Mouse (Mus musculus): ENCODE data around the gene Wfdc10. TPM values are rescaled to one million over a fixed set of nuclear protein-coding genes. Genes with fewer than 3 reads are reported as not detected.
A peak's percentile ranks its signal among the peaks of the same experiment; 100 is the strongest.
"Not testable (repeated sequence)": the region's sequence is repeated elsewhere in the genome, so short reads cannot be mapped to it uniquely, and the experiment has no call there.

The Wfdc10 gene
- total RNA-seq (2021), result not detected

DNA sequence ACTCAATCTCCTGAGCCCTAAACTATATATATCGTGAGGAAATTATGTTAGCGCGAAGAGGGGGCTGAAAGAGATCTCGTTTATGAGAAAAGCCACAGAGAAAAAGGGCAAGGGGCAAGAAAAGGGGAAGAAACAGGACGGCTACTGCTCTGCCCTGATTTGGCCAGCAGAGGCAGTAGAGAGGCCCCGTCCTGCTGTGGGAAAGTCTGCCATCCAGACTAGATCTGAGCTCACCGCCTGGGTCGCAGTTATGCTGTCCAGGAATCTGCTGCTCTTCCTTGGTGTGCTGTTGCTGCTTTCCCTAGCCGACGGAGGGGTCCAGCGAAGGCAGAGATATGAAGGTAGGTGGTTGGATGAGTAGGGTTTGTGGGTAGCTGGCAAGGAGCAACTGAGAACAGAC, at the start of gene Wfdc10:
Gene Wfdc10, plus strand, starts transcription at position 189 of the 400 bp plus-strand sequence.
- no peak for DNase-seq (ENCODE audit: low spot score in 2 of 2)
- intact Hi-C loops (cut with DNase I), result no loop called here

DNA sequence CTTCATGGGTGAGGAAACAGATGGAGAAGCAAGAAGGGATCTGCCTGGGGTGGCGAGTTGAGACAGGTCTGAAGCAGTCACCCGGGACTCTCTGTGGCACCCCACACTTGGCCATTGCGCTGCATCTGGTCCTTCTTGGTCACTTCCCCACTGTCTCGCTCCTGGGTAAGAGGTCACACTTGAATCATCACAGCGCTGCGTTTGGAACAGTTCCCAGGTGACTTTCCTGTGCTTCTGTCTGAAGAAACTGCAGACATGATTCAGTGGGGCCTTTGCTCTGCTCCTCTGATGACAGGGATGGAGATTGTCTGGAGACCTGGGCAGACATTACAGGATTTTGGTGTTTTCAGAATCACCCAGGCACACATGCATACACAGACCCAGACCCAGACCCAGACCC, 47.1 kb upstream of the Wfdc10 start:
- intact Hi-C loops (cut with DNase I), result no loop called here
- no peak for DNase-seq (ENCODE audit: low spot score in 2 of 2)

DNA sequence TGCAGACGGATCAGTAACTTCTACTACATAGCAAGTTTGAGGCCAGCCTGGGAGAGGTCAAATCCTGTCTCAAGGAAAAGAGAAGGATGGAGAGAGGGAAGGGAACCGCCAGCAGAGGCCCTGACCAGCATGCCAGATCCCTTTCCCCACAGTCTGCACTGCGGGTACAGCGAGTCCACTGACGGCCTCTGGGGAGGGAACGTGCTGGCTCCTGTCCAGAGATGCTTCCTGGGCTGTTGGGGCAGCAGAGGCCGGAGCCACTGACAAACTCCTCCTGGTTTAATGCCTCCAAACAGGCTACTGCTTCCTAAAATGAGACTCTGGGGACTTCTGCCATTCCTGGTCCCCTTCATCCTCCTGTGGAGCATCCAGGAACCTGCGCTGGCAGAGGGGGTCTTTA, 42.4 kb upstream of the Wfdc10 start, which contains the start of the genes Wfdc6b and Wfdc8:
Gene Wfdc6b, plus strand, starts transcription at position 52 of the 400 bp plus-strand sequence.
Gene Wfdc8, minus strand, starts transcription at position 156 of the 400 bp plus-strand sequence.
- intact Hi-C loops (cut with DNase I); DNase-seq (ENCODE audit: low spot score in 2 of 2): not testable (repeated sequence)

DNA sequence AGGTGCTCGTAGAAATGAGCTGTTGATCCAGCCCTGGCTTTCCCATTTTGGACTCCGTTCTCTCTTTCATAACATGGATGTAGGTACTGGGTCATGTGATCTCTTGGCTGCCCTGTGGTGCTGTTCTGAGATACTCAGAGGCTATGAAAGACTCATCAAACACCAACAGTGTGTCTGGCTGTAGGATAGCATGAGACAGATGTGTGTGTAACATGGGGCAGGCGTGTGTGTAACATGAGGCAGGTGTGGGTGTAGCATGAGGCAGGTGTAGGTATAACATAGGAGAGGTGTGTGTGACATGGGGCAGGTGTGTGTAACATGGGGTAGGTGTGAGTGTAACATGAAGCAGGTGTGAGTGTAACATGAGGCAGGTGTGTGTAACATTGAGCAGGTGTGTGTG, 40.5 kb upstream of the Wfdc10 start:
- DNase-seq (ENCODE audit: low spot score in 2 of 2), result no peak
- intact Hi-C loops (cut with DNase I), result no loop called here

DNA sequence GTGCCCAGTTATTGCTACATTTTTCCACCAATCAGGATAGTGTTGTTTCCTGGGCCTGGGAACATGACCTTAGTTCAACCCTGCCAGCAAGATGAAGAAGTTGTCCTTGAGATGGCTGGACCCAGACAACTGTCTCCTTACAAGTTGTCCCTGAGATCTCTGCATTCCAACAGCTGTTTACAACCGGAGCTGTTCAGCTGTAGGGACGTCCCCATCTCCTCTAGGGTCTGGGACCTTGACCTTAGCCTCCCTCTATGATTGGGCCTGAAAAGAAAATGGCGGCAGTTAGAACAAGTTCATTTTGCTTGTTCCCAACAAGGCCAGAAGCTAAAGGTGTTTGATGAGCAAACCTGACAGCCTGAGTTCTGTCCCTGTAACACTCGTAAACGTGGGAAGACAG, 36.8 kb upstream of the Wfdc10 start:
- no peak for DNase-seq (ENCODE audit: low spot score in 2 of 2)
- intact Hi-C loops (cut with DNase I), result no loop called here

DNA sequence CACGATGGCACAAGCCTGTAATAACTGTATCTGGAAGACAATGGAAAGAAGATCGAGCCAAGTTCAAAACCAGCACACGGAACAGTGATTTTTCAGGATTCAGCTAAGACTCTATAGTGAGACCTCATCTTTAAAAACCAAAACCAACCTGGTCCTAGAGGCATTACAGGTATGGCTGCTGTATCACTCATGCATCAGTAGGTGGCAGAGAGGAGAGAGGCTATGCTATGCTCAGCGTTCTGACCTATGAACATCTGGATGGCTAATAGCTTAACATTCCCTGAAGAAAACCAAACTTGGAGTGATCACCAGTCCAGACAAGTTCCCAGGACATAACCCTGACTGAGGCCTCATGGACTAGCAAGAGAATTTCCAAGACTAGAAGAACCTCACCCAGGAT, 34.1 kb upstream of the Wfdc10 start:
- no peak for DNase-seq (ENCODE audit: low spot score in 2 of 2)
- intact Hi-C loops (cut with DNase I), result no loop called here

DNA sequence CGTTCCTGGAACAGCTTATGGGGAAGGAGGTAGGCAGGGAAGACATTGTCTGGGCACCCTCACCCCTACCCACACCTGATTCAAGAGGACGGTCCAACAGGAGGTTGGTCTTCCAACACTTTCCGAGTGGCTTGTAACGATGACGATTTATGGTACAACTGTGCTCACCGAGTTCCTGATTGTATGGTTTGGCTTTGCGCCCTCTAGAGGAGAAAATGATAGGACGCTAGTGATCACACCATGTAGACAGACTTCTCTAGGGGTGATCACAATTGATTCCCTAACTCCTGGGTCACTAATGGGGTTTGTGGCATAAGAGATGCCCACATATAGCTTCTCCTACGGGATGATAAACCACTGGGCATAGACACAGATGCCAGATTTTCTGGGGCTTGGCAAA, 20.6 kb upstream of the Wfdc10 start:
- intact Hi-C loops (cut with DNase I), result no loop called here
- no peak for DNase-seq (ENCODE audit: low spot score in 2 of 2)

DNA sequence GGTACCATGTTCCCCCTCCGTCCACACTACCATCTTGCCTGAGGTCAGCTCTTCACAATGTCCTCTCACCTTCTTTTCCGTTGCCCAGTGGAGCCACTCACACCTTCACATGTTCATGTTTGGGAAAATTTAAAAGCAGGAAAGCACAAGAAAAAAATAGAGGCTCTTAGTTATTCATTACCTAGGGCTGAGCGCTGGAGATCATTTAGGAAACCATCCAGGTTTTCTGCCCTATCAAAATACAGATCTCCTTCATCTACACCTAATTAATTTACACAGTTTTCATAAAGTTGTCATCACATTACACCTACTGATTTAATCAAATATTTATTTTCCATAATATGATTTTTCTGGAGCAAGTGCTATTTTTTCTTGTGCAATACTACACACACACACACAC, 17.1 kb upstream of the Wfdc10 start, which contains the start of gene Wfdc16:
Gene Wfdc16, minus strand, starts transcription at position 101 of the 400 bp plus-strand sequence.
- DNase-seq (ENCODE audit: low spot score in 2 of 2), result no peak
- intact Hi-C loops (cut with DNase I), result no loop called here

DNA sequence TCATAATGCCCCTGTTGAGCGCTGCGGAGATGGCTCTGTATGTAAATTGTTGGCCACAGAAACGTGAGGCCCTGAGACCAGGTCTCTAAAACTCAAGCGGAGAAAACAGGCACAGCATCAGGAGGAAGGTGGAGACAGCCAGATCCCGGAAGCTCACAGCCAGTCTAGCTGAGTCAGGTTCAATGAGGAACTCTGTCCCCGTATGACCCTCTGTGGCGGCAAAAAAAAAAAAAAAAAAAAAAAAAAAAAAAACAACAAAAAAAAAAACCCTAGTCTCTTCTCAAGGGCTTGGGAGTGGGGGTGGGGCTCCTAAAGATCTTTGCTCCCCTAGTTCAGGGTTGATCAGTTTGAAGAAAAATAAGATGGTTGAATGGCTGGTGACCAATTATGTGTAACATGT, 14.7 kb upstream of the Wfdc10 start:
- intact Hi-C loops (cut with DNase I), result no loop called here
- no peak for DNase-seq (ENCODE audit: low spot score in 2 of 2)

DNA sequence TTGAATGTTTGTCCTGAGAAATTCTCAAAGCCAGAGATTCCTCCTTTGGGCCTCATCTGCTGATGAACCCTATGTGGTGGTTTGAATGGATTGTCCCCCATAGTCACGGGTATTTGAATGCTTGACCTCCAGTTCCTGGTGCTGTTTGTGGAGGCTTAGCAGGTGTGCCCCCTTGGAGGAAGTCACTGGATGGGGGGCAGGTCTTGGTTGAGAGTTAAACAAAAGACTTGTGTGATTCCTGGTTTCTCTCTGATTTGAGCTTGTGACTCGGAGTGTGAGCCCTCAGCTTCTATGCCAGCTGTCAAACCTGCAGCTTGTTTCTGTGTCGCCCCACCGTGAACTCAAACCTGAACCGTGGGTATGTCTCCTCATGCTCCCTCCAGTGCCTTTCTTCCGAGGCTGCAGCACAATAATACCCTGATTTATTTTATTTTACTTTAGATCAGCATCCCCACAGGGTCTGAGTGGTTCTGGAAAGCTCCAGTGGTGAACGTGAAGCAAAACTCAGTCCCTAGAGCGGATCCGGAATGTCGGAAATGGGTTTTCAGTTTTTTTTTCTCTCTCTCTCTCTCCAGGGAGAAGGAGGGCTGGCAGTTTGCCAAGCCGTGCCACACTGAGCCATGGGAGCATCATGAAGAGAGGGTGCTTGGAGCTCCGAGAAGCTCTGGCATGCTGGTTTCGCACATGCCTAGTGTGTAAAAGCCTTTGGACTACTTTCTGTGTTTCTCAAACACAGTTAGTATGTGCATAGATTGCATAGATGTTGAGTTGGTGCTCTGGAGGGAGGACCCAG, 13.8 kb upstream of the Wfdc10 start:
- DNase-seq (ENCODE audit: low spot score in 2 of 2), result no peak
- intact Hi-C loops (cut with DNase I), result no loop called here

DNA sequence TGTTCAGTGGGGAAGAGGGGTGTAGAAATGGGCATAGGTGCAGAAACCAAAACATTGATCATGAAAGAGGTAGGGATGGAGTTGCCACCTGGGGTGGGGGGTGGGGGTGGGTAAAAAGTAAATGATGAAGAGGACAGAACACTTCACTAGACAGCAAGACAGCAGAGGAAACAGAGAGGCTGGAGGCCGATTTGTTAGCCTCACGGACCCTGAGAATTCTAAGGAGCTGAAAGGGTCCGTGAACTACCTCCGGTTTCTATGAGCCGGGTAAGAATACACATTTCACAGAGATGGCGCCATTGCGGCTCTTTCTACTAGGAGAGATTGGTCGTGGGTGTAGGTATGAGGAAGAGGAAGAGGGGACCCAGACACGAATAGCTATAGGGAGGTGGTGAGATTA, 637 bp downstream of the Wfdc10 start, which contains the start of gene Wfdc9:
Gene Wfdc9, minus strand, starts transcription at position 101 of the 400 bp plus-strand sequence.
- intact Hi-C loops (cut with DNase I), result no loop called here
- no peak for DNase-seq (ENCODE audit: low spot score in 2 of 2)

DNA sequence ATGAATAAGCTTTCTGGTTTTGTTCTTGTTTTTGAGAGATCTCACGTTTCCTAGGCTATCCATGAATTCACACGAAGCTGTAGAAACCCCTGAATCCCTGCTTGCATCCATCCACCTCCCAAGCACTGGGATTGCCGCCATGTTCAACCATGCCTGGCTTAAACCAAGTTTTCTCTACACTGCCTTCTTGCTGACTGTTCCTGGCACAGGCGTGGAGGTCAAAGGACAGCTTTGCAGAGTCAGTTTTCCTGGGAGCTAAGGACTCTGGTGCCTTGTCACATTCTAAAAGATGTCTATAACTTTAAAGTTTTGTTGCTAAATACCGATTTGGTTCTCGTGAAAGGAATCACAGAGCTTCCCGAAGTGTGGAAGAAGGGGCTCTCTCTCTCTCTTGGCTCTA, 9.0 kb downstream of the Wfdc10 start:
- intact Hi-C loops (cut with DNase I), result no loop called here
- DNase-seq (ENCODE audit: low spot score in 2 of 2), result no peak

DNA sequence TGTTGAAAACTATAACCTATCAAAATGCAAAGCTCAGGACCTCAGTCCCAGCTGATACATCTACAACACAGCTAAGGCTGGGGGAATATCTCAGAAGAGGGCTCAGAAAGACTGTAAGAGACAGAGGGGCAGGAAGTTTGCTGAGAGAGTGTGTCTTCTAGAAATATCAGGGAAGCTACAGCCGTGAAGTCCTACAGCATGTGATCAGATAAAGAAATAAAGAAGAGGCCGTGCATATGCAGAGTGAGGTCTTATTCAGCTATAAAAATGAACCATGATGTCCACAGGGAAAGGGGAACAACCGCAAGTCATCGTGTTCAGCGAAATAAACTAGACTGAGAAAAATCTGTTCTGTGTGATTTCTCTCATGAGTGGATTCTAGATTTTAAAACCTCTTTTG, 14.4 kb downstream of the Wfdc10 start:
- DNase-seq (ENCODE audit: low spot score in 2 of 2), result no peak
- intact Hi-C loops (cut with DNase I), result no loop called here

DNA sequence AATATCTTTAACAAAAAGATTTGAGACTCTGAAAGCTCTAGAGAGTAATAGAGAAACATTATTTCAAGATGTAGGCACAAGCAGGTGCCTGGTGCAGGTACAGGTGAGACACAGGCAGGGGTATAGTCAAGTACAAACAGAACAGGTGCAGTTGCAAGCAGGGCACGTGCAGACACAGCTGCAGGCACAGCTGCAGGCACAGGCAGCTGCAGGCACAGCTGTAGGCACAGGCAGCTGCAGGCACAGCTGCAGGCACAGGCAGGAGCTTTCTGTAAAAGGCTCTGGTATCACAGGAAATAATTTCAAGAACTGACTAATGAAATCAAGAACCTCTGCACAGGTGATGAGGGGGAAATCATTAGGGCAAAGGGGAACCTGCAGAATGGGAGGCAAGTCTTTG, 15.1 kb downstream of the Wfdc10 start:
- intact Hi-C loops (cut with DNase I), result no loop called here
- DNase-seq (ENCODE audit: low spot score in 2 of 2), result no peak

DNA sequence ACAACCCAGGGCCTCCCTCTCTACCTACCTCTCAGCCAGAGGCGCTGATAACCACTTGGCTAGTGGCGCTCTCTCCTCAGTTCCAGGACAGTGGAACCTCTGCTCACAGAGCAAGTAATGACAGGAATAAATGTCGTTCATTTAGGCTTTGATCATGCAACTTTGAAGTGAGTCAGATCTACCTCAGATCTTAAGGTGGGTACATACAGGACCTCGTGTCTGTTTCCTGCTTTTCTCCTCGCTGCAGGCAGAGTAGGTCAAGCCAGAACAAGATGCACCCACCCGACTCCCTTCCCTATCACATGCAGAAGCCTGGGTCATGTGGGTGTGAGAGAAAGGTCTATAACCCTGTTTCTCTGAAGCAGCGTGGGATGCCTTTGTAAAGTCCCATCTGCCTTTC, 18.1 kb downstream of the Wfdc10 start, which contains the start of gene Wfdc11:
Gene Wfdc11, minus strand, starts transcription at position 101 of the 400 bp plus-strand sequence.
- no peak for DNase-seq (ENCODE audit: low spot score in 2 of 2)
- intact Hi-C loops (cut with DNase I), result no loop called here

DNA sequence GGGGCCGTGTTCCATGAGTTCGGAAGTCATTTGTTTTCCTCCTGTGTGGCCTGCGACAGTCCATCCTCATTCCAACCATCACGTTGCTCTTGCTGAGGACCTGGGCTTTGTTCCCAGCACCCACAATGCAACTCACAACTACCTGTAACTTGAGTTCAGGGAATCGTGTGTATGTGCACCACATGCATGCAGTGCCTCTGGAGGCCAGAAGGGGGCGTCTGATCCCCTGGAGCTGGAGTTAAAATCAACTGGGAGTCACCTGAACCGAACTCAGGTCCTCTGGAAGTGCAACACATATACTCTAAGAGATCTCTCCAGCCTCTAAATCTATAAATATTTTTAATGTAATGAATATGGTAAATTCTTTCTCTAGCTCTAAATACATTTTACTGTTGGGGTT, 20.3 kb downstream of the Wfdc10 start:
- intact Hi-C loops (cut with DNase I), result no loop called here
- no peak for DNase-seq (ENCODE audit: low spot score in 2 of 2)

DNA sequence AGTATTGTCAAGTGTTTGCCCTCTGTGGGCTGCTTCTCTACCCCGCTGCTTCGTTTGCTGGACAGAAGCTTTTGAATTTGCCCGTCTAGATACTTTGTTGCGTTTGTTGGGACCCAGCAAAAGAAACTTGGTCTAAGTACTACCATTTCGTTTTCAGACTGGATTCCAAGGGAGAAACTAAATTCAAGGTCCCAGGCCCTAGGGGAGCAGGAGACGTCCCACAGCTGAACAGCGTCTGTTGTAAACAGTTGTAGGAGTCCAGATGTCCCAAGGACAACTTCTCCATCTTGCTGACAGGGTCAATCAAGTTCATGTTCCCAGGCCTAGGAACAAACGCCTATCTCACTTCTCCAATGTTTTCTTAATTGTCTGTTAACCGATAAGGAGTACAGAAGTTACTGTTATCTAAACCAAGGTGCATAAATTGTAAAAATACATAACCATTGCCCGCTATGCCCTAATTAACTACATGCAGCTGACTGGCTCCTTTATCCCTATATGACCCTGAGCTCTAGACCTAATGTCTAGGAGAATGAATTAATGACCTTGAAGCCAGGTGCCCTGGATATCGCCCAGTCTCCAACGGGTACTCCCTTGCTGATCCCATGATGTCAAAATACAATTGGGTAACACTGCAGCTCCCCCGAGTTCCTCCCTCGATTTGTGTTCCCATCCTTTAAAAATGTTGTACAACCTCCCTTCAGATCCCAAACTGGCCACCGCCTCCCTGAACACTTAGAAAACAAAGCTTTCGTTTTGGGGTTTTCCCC, 21.3 kb downstream of the Wfdc10 start:
- no peak for DNase-seq (ENCODE audit: low spot score in 2 of 2)
- intact Hi-C loops (cut with DNase I), result no loop called here

DNA sequence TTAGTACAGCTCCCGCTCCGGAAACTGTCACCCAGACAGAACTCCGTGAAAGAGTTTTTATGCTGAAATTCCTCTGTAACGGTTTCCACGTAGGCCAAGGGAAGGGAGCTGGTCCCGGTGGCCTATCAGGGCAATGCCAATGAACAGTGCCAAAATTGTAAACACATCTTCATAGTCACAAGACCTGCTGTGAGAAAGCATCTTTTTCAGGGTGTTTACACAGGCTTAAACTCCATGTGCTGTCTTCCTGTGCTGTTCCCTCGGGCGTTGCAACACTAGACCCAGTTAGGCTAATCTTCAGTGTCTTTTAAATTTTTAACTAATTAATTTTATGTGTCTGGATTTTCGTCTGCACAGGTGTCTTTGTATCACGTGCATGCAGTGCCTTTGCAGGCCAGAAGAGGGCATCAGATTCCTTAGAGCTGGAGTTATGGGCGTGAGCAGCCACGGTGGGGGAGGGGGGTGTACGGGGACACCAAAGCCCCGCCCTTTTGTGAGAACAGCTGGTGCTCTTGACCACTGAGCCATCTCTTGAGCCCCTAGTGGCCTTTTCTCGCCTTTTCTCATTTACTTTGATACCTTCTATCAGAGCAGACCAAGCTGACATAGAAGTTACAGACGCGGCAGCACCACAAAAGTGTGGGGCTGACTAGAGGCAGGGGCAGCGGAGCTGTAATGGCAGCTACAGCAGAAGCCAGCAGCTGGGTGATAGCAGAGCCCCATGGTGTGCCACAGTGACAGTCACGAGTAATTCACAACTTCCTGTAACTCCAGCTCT, 23.2 kb downstream of the Wfdc10 start:
- intact Hi-C loops (cut with DNase I), result loop anchor here (2.0 kb wide), 1 partner anchor 48 kb away; no protein-coding TSS in a partner anchor
- peak; percentile 33 to 46 for DNase-seq (ENCODE audit: low spot score in 2 of 2)

DNA sequence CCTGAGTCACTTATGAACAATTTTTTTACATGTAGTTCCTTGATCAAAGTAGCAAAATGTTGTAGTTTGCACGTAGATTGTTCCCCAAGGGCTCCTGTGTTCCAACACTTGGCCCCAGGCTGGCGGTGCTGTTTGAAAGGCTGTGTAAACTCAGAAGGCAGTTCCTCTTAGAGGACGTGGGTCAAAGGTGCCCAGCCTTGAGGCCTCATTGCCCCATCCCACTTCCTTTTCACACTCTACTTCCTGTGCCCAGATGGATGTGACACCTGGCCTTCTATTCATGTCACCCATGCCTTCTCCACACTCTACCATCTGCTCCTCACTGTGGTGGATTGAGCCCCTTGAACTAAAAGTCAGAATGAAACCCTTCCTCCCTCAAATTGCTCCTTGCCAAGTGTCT, 24.1 kb downstream of the Wfdc10 start:
- intact Hi-C loops (cut with DNase I), result loop anchor here (2.0 kb wide), 1 partner anchor 47 kb away; no protein-coding TSS in a partner anchor
- no peak for DNase-seq (ENCODE audit: low spot score in 2 of 2)

DNA sequence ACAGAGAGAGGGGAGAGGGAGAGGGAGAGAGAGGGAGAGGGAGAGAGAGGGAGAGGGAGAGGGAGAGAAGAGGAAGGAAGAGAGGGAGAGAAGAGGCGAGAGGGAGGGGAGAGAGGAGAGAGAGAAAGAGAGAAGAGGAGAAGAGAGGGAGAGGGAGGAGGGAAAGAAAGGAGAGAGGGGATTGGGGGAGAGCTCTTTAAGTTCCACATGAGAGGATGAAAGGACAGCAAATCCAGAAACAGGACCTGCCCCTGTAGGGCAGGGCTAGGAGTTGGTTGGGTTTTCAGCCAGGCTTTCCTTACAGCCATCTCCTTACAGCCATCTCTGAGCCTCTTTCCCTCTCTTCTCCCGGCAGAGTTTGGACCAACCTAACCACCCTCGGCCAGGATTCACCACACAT, 29.0 kb downstream of the Wfdc10 start, which contains the start of gene Wfdc13:
Gene Wfdc13, plus strand, starts transcription at position 301 of the 400 bp plus-strand sequence.
- intact Hi-C loops (cut with DNase I), result no loop called here
- DNase-seq (ENCODE audit: low spot score in 2 of 2), result no peak
